ENCODE assay signal across 8 mouse cellular contexts in the genomic region with DNA sequence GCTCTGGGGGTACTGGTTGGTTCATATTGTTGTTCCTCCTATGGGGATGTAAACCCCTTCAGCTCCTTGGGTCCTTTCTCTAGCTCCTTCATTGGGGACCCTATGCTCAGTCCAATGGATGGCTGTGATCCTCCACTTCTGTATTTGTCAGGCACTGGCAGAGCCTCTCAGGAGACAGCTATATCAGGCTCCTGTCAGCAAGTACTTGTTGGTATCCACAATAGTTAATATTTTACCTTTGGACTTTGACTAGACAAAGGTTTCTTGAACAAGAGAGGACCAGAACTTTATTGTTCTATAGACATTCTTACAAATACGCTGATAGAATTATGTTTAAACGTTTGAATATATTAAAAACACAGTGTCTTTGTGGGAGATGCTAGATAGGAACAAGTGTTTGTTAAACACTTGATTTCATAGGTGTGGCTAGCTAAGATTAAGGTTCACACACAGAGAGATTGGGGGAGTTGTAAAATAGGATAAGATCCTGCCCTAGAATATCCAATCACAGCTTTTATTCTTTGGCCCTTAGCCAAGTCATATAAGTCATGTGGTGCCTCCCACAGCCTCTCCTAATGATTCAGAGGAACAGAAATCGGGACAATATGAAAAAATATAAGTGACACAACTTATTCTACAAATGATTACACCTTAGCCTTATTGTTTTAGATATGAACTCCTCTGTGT.
"Had no signal": no experiment of that assay in that cellular context is flagged by ENCODE, and none has a peak within 500 bp of the region (broad histone marks: within the 10 kb centered on the region; RNA-seq: fewer than 3 reads in every experiment).

No protein-coding gene starts in this region.

- H3K4me2 ChIP-seq: limb, embryonic 13.5 days; midbrain, embryonic 13.5 days had no signal

- H3K36me3 ChIP-seq: limb, embryonic 13.5 days; midbrain, embryonic 13.5 days had no signal

- H3K4me1 ChIP-seq: midbrain, embryonic 13.5 days had no signal

- H3K9me3 ChIP-seq: limb, embryonic 13.5 days; midbrain, embryonic 13.5 days had no signal

- H3K27ac ChIP-seq: layer of hippocampus, adult 2 months; limb, embryonic 13.5 days; liver, embryonic 14.5 days; midbrain, embryonic 13.5 days had no signal

- ATAC-seq: midbrain, embryonic 13.5 days had no signal

- H3K27me3 ChIP-seq: limb, embryonic 13.5 days; midbrain, embryonic 13.5 days had no signal

- DNase-seq: kidney, postnatal 14 days; left cerebral cortex, postnatal 4 days; lung, adult 18-20 months; right cerebral cortex, postnatal 14 days had no signal

- H3K9ac ChIP-seq: limb, embryonic 13.5 days; liver, embryonic 14.5 days; midbrain, embryonic 13.5 days had no signal

- H3K4me3 ChIP-seq: layer of hippocampus, adult 2 months; limb, embryonic 13.5 days; midbrain, embryonic 13.5 days had no signal
